Mouse (Mus musculus) heart, adult 9 months (tissue): ENCODE data around the gene Zic4.

ENCODE experiments used
- DNase-seq, 2 experiments: peaks; one replicate each; pipeline ENCODE4 v3.0.0; 2022; ENCODE audit warnings: low spot score in 2 of 2

Gene Zic4

GRCm38 (mm10) chr9:91361856-91362601, at the start of gene Zic4:
Zic4 (plus strand) TSS chr9:91362413.
- no peak for DNase-seq

DNA sequence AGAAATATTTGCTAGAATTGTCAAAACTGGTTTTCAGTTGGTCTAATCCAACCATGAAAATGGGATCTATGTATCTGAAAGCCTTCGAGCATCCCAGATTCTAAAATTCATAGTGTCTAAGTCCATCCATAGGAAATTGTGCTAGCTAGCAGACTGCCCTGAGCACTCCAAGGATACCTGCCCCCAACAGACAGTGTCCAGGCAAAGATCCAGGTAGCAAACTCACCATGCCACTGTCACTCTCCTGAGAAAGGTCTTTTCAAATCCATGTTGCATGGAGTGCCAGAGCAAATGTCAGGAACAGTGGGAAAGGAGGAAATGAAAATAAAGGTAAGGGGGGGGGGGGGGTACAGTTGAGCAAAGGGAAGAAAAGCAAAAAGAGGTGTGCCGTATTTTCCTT, 14.6 kb upstream of the Zic4 start:
- no peak for DNase-seq

DNA sequence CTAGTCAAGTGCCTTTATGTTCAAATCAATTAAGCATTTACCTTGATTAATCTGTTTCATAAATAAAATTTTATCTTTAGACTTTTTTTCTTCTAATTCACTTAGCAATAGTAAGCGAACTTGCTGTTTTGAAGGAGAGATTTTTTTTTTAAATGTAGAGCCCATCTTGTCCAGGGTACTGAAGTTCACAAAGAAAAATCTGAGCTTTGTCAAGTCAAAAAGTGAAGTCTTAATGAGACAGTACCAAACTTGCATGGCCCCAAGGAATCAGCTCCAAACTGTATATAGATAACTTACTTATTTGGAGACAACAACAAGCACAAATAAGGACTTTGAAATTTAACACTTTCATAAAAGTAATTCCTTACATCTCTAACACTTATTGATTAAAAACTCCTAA, 13.5 kb upstream of the Zic4 start:
- DNase-seq, result no peak

GRCm38 (mm10) chr9:91350211-91350791, 11.9 kb upstream of the Zic4 start:
- DNase-seq, result no peak

DNA sequence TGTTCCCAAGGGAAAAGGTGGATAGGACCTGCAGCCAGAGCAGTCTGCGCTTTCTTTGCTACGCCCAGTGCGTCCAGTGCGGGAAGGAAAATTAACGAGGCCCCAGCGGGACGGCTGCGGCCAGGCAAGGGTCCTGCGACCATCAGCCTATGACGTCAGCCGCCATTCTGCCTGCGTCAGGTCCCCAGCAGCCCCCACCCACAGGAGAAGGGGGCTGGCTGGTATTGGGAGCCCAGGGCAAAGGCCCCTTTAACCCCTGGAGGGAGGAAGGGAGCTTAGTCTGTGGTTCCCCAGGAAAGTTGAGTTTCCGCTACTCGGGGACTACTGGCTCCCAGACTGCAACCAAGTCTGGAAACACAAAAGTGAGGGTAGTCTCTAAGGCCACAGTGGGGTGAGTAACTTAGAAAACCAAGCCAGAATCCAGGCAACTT, 11.3 kb upstream of the Zic4 start:
- no peak for DNase-seq

- no peak for DNase-seq
Measured at GRCm38 (mm10) chr9:91351361-91351760, 10.9 kb upstream of the Zic4 start.

DNA sequence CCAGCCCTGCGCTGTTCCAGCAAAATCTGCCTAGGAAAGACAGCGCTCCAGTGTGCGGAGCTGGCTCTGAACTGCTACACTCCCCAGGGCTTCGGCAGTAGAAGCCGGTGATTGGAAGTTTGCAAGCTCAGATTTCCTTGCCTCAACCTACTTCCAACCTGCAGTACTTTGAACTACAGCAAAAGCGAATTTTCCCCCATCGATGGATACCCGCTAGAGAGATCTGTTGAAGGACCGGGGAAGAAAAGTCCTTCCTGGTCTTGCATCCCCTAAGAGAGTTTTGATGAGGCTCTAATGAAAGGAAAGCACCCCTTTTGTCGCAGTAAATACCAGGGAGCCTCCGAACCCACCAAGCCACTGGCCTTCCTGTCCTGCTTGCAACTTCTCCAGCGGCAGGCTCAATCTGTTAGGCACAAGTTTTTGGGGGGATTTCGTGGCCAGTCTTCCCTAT, 10.2 kb upstream of the Zic4 start:
- no peak for DNase-seq

DNA sequence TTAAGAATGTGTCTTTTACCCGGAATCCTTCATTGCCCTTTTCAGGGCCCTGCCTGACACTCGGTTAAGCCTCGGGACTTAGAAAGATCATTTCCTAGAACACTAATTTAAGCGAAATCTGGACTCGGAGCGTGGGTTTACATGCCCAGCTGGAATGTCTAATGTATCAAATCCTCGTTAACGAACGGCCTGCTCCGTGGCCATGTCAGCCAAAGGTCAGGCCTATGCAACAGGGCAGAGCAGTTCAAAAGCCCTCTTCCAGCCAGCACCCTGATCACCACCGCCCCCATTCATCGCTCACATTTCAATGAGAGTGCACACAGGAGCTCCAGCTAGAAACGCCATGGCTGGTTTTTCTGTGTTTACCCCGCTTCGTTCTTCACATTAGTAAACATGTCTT, 9.4 kb upstream of the Zic4 start:
- DNase-seq, result no peak

DNA sequence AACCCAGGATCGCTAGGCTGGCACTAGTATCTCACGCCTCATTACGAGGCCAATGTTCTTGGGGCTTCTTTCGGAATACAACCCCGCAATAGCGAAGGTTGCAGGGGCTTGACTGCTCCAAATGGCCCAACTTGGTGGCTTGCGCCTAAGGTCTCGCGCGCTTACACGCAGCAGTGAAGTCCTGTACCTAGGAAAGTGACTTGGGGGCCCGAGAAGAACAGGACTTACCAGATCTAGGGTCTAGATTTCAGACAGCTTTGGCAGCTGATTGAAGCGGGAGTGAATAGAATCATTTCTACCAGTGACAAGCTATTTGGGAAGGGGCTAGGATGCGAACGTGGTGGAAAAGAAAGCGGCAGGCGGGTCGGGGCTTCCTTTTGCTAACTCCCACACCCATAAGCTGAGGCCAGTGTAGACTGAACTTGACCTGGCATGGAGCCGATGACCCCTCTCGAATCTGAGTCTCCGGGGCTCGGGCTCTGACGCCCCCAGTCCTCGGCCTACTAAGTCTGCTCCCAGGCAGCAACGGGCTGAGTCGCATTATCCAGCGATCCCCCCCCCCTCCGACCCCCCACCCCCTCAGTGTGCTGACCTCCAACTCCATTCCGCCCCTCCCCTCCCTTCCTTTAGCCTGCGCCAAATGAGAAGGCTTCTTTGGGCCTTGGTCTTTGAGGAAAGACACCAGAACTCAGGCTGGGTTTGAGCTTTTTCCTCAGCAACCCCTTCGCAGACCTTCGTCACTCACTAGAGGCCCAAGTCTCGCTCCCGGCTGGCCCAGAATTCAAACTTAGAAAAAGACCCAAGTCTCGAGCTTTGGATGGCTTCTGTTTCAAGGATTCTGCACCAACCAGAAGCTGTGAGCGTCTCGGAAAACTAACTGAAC, 8.4 kb upstream of the Zic4 start:
- no peak for DNase-seq

GRCm38 (mm10) chr9:91354434-91355269, 7.6 kb upstream of the Zic4 start:
- DNase-seq, result no peak

DNA sequence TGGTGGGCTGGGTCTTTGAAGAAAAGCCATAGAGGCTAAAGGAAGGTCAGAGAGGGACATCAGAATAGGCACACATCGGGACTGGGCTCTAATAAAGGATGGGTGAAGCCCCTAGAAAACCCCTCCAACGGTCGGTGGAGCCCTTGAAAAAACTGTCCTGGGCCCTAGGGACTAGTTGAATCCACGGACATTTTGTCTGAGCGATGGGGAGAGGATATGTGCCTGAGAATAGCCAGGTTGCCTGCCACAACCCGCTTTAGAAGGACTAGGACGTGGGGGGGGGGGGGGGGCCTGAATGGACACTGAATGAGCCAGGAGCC, 7.0 kb upstream of the Zic4 start:
- DNase-seq, result no peak

DNA sequence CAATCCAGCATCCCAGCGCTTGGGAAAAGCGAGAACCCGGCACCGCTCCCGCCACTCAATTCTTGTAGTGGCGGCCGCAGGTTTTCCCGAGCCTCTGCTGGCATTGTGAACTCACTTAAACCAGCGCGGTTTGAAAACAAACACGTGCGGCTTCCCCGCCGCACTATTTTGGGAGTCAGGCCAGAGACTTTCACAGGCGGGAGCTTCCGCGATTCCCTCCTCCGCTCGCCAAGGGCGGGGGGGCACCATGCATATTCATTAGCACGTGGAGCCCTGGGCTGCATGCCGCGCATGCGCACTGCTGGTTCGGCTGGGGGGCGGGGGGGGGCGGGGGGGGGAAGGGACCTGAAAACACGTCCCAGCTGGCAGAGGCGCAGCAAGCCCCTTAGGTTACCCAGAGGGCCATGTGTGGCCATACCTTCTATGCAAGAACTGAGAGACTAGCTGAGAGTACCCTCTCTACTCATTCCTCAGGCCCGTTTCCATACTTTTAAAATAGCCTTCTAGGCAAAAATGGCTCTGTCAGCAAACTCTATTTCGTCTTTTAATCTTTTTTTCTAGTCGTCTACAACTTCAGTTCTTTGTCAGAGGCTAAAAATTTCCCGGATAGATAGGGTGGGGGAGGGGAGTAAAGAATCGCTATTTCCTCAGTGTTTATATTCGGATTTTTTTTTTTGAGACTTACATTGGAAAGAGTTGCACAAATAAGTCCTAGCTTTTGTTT, 6.4 kb upstream of the Zic4 start:
- DNase-seq, result no peak

DNA sequence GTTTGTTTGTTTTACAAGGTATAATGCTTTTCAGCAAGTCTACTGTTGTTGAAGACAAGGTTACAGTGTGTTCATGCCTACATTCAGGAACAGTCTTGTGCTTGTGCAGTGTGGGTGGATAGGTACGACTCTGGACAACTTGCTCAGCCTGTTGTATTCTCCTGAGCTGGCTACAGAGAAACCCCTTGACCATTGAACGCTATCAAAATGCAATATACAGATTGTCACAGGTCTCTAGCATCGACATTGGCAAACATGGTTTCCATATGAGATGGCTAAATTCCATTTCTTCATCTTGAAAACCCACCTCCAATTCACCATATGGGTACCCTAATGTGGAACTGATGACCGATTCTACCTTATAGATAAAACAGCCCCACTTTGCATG, 5.9 kb upstream of the Zic4 start:
- DNase-seq, result no peak

DNA sequence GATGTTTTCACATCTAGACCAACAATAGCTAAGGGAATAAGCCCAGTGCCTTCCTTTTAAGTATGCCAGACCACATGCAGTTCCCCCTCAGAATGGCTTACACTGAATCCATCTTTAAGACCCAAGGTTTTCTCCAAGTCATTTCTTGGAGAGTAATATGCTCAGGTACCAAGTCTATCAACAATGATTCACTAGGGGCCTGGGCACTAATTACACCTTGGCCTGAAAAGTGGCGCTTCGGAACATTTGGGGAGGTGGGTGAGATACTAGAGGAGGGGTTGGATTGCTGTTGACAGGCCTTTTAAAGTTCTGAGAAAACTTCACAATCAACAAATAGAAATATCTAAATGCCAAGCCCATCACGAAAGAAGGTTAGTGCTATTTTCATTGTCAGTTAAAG, 4.9 kb upstream of the Zic4 start:
- no peak for DNase-seq

DNA sequence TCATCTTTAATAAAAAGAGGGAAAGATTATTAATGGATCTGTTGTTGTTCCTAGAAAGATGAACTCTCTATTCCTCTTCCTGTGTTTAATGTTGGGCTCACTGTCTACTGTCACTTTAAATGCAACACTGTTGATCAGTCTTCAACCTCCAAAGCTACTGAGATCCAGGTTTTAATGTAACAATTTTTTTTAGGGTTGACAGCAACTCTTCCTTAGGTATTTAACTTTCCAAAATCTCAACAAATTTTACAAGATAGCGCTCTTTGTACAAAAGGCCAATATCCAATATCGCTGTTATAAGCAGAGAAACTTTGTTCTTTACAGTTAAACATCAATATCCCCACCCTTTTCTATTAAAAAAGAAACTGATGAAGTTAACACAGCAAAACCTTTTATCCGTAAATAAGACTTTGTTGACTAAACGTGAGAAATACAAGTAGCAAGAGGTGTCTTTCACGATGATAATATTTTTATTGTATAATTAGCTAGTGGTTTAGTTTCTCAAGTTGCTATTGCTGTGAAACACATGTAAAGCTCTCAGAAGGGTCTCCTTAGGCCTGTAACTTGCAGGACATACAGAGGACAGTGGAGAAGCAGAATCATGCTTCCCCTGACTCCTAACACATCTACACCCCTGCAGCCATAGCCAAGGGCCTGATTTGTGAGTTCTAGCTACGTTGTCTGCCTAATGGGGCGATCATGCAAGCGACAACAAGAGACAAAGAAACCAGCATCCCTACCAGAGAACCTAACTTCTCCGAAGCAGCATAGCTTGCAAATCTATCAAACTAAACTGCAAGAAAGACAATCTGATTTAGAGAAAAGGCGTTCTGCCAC, 3.1 kb upstream of the Zic4 start:
- DNase-seq, result no peak

GRCm38 (mm10) chr9:91360151-91361032, 1.8 kb upstream of the Zic4 start:
- DNase-seq, result no peak

- DNase-seq, result no peak
Measured at GRCm38 (mm10) chr9:91361033-91361855, 969 bp upstream of the Zic4 start.

GRCm38 (mm10) chr9:91363011-91363730, 958 bp downstream of the Zic4 start:
- DNase-seq, result no peak
